Mouse (Mus musculus) heart, embryonic 11.5 days (tissue): ENCODE data around the gene Olfr221. TPM values are rescaled to one million over a fixed set of nuclear protein-coding genes. Genes with fewer than 3 reads are reported as not detected.

Experiments used
- ATAC-seq: fragments of 200-750 bp; cut with Nextera tagmentation; replicated peaks from 2 replicates; pipeline ENCODE4 v1.8.0; 2017; ENCODE audit warnings: moderate library complexity; ENCODE audit not compliant: insufficient number of reproducible peaks, low FRiP score, low TSS enrichment
- H3K27ac ChIP-seq: fragments of 300-500 bp; sonication (generic); 2 replicates; pipeline ENCODE4 v1.5.1; 2014; ENCODE audit warnings: mild to moderate bottlenecking, low read depth, low read length
- H3K27me3 ChIP-seq: fragments of 300-500 bp; sonication (generic); 2 replicates; pipeline ENCODE4 v1.6.1; 2014; ENCODE audit warnings: mild to moderate bottlenecking, low read length, mixed read lengths; ENCODE audit not compliant: control insufficient read depth, insufficient read depth
- H3K36me3 ChIP-seq: fragments of 300-500 bp; sonication (generic); 2 replicates; pipeline ENCODE4 v1.6.1; 2014; ENCODE audit warnings: mild to moderate bottlenecking, low read length, moderate library complexity, mixed read lengths; ENCODE audit not compliant: control insufficient read depth, insufficient read depth
- H3K4me1 ChIP-seq: fragments of 300-500 bp; sonication (generic); 2 replicates; pipeline ENCODE4 v1.6.1; 2014; ENCODE audit warnings: low read length; ENCODE audit not compliant: control insufficient read depth, insufficient read depth
- H3K4me2 ChIP-seq: fragments of 300-500 bp; sonication (generic); 2 replicates; pipeline ENCODE4 v1.6.1; 2014; ENCODE audit warnings: mild to moderate bottlenecking, moderate library complexity
- H3K4me3 ChIP-seq: fragments of 300-500 bp; sonication (generic); 2 replicates; pipeline ENCODE4 v1.5.1; 2014; ENCODE audit warnings: low read depth, low read length
- H3K9ac ChIP-seq: fragments of 300-500 bp; sonication (generic); 2 replicates; pipeline ENCODE4 v1.6.1; 2014; ENCODE audit warnings: mild to moderate bottlenecking, low read depth, low read length, moderate library complexity
- H3K9me3 ChIP-seq: fragments of 300-500 bp; sonication (generic); replicated peaks from 2 replicates; pipeline ENCODE4 v1.6.1; 2016; ENCODE audit warnings: low read length; ENCODE audit not compliant: control insufficient read depth
- WGBS: fragments of 180-500 bp; shearing (Covaris S2); extraction: QIAGEN DNeasy Blood & Tissue Kit; methylation state at CpG from one replicate; pipeline ENCODE4 v1.1.7; 2014; ENCODE audit not compliant: insufficient replicate concordance; 5-methylcytosine and 5-hydroxymethylcytosine counted together
- polyA plus RNA-seq: library from polyadenylated mRNA; unstranded; fragments of >200 nt; fragmentation: Nextera tagmentation; extraction: Ambion mirVana; gene quantifications from 2 replicates; pipeline ENCODE4 v1.2.1, GENCODE M21; 2014

Olfr221 gene
- polyA plus RNA-seq, 1 experiment from 2014 or later, result not detected

- Histone ChIP-seq H3K4me3 (no peak overlapping the region), H3K27ac (no peak overlapping the region), H3K9me3 (no peaks in the 10 kb centered on the region), H3K27me3 (no peaks in the 10 kb centered on the region), H3K9ac (no peak overlapping the region), H3K4me2 (no peak overlapping the region), H3K4me1 (peaks cover 6% of the 10 kb centered on the region), H3K36me3 (peaks cover 36% of the 10 kb centered on the region)
- 76% methylated on average over 12 of the region's 12 CpGs for WGBS
- no peak for ATAC-seq
Observed at GRCm38 (mm10) chr14:51988731-51989130, 53.5 kb downstream of the Olfr221 start.

GRCm38 (mm10) chr14:51987177-51987576, 55.1 kb downstream of the Olfr221 start:
- Histone ChIP-seq H3K36me3 (peaks cover 28% of the 10 kb centered on the region), H3K9ac (no peak overlapping the region), H3K4me1 (peaks cover 8% of the 10 kb centered on the region), H3K9me3 (no peaks in the 10 kb centered on the region), H3K4me3 (no peak overlapping the region), H3K27me3 (no peaks in the 10 kb centered on the region), H3K4me2 (no peak overlapping the region), H3K27ac (0 out of 2 replicates have a peak overlapping the region, but pooled peaks have one; percentile 16)
- ATAC-seq, result no peak
- WGBS, result 86% methylated on average over 6 of the region's 6 CpGs

- WGBS, result 4% methylated on average over 7 of the region's 7 CpGs
- H3K27me3 ChIP-seq, result no peaks in the 10 kb centered on the region
- no peaks in the 10 kb centered on the region for H3K9me3 ChIP-seq
- H3K27ac ChIP-seq, result peak overlapping the region; percentile 95
- peak overlapping the region; percentile 85 for H3K4me2 ChIP-seq
- peaks cover 8% of the 10 kb centered on the region for H3K4me1 ChIP-seq
- peak overlapping the region; percentile 90 for H3K9ac ChIP-seq
- H3K4me3 ChIP-seq, result peak overlapping the region; percentile 71
- no peak for ATAC-seq
- H3K36me3 ChIP-seq, result peaks cover 20% of the 10 kb centered on the region
Observed at GRCm38 (mm10) chr14:51986153-51986505, 56.1 kb downstream of the Olfr221 start.

GRCm38 (mm10) chr14:51985301-51986152, 56.7 kb downstream of the Olfr221 start:
- peaks cover 8% of the 10 kb centered on the region for H3K4me1 ChIP-seq
- H3K4me2 ChIP-seq, result peak overlapping the region; percentile 85
- no peaks in the 10 kb centered on the region for H3K9me3 ChIP-seq
- H3K9ac ChIP-seq, result peak overlapping the region; percentile 90
- peaks cover 19% of the 10 kb centered on the region for H3K36me3 ChIP-seq
- no peaks in the 10 kb centered on the region for H3K27me3 ChIP-seq
- 1% methylated on average over 27 of the region's 27 CpGs for WGBS
- peak overlapping the region; percentile 71 for H3K4me3 ChIP-seq
- peak overlapping the region; percentile 95 for H3K27ac ChIP-seq
- ATAC-seq, result peak; percentile 63

GRCm38 (mm10) chr14:51984247-51985231, 57.7 kb downstream of the Olfr221 start, which contains the start of gene Arhgef40:
Arhgef40 (plus strand) TSS chr14:51984719.
- ATAC-seq, result peak; percentile 79
- Histone ChIP-seq H3K4me2 (peak within 1 kb of the TSS; percentile 85), H3K36me3 (peaks cover 11% of the 10 kb centered on the region), H3K9me3 (no peaks in the 10 kb centered on the region), H3K27me3 (no peaks in the 10 kb centered on the region), H3K4me1 (peaks cover 8% of the 10 kb centered on the region), H3K4me3 (peak within 1 kb of the TSS; percentile 71), H3K9ac (peak within 1 kb of the TSS; percentile 90), H3K27ac (peak within 1 kb of the TSS; percentile 95)
- under 1% methylated on average over 65 of the region's 74 CpGs for WGBS

Other genes starting within 250 kb of the Olfr221 start
- not detected in 2 replicates for gene AY358078, start 242.4 kb downstream of the Olfr221 start, polyA plus RNA-seq
- gene Ear6, start 188.8 kb downstream of the Olfr221 start, polyA plus RNA-seq, result not detected in 2 replicates
- 41.9 and 46.9 TPM in 2 replicates for gene Mettl17, start 157.6 kb downstream of the Olfr221 start, polyA plus RNA-seq
- gene Slc39a2, start 149.6 kb downstream of the Olfr221 start, polyA plus RNA-seq, result 0.17 and 0.31 TPM in 2 replicates
- 115 and 145 TPM in 2 replicates for gene Ndrg2, start 128.3 kb downstream of the Olfr221 start, polyA plus RNA-seq
- not detected in 2 replicates for gene Tppp2, start 124.0 kb downstream of the Olfr221 start, polyA plus RNA-seq
- not detected in 2 replicates for gene Rnase13, start 119.7 kb downstream of the Olfr221 start, polyA plus RNA-seq
- 57.5 and 58.3 TPM in 2 replicates for gene Arhgef40, start 57.7 kb downstream of the Olfr221 start, polyA plus RNA-seq
- gene Tmem253, start 26.8 kb downstream of the Olfr221 start, polyA plus RNA-seq, result 0.48 and 1.0 TPM in 2 replicates
- 22.0 and 22.8 TPM in 2 replicates for gene Zfp219, start 21.7 kb downstream of the Olfr221 start, polyA plus RNA-seq
- 456 and 484 TPM in 2 replicates for gene Hnrnpc, start 61.6 kb upstream of the Olfr221 start, polyA plus RNA-seq
- 46.5 and 49.7 TPM in 2 replicates for gene Rpgrip1, start 68.2 kb upstream of the Olfr221 start, polyA plus RNA-seq
- 28.0 and 50.5 TPM in 2 replicates for gene Supt16, start 155.0 kb upstream of the Olfr221 start, polyA plus RNA-seq
- gene Chd8, start 215.3 kb upstream of the Olfr221 start, polyA plus RNA-seq, result 34.5 and 36.9 TPM in 2 replicates
- gene Tox4, start 236.7 kb upstream of the Olfr221 start, polyA plus RNA-seq, result 36.5 and 43.8 TPM in 2 replicates
- 16.4 and 20.8 TPM in 2 replicates for gene Rab2b, start 237.1 kb upstream of the Olfr221 start, polyA plus RNA-seq